Mouse (Mus musculus) left cerebral cortex, postnatal 10 days (tissue): ENCODE data around the gene Ryr3. TPM values are rescaled to one million over a fixed set of nuclear protein-coding genes. Genes with fewer than 3 reads are reported as not detected.
A peak's percentile ranks its signal among the peaks of the same experiment; 100 is the strongest.

Experiments
- DNase-seq, 2 experiments: peaks; one replicate each; pipeline ENCODE4 v3.0.0; 2021 to 2022; ENCODE audit warnings: low spot score in 2 of 2, mixed read lengths in 1 of 2; ENCODE audit errors: extremely low spot score in 1 of 2
- intact Hi-C: fragments of 180-260 bp; cut with DNase I; formaldehyde crosslinking; loops from one replicate; pipeline ENCODE4 v1.15.1; 2025
- total RNA-seq, 2 experiments: library from RNA; stranded (reverse); gene quantifications; 2 replicates each; pipeline ENCODE4 v1.2.3; 2021

Ryr3 gene
- total RNA-seq, 2 experiments from 2014 or later: 34.2 to 39.4 TPM

DNA sequence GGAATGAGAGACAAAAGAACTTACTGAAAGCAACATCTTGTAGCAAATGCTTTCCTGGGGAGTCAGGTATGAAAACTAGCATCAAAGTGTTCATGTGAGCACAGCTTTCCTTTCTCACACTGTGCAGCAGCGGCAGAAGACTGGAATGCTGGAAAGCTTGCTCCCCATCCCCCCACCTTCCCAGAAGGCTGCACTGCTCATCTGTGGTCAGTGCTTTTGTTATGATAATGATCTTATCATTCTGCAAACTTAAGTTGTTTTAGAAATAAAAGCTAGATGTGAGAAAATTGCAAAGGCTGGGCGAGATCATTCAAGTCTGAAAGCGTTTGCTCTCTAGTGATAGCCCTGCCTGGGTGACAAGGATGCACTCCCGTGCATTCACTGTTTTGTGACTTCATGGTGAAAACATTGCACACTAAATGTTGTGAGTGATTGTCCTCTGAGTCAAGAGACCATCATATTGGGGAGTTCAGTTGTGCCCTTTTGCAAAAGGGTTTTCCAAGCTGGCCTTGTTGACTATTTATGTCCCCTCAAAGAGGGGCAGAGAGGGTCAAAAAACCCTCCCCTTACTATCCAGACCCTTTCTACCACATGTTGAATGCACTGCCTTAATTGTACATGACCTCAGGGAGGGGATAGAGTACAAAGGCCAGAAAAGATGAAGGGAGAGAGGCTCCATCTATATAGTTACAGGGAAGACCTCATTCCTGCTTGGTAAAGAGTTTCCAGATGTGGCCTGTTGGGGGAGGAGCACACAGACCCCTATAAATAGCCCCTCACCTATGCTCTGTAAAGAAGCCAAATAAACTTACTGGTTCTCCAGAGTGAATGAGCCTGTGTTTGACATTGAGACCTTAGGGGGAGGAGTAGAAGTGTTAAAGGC, 385.2 kb downstream of the Ryr3 start:
- intact Hi-C loops: no loop called here
- DNase-seq: no peak

DNA sequence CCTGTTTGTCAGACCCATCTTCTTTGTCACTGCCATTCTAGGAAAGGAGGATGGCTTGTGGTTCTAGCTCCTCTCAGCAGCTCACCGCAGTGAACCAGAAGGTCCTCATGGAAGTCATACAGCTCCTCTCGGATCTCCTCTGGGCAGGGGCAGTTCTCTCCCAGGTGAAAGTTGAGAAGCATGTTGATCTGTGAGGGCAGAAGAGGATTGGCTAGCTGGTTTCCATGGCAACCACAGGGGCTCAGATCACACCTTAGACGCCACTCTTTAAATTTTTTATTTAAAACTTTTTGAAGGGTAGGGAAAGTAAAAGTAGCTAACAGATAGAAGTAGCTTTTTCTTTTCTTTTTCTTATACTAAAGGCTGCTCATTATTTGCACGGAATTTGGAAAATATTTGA, 390.3 kb downstream of the Ryr3 start:
- DNase-seq: no peak
- intact Hi-C loops: no loop called here

- no peak for DNase-seq
Measured at GRCm38 (mm10) chr2:112822721-112823120, 394.2 kb downstream of the Ryr3 start.

GRCm38 (mm10) chr2:112819059-112819458, 397.8 kb downstream of the Ryr3 start:
- intact Hi-C loops: no loop called here
- DNase-seq: no peak

More at GRCm38 (mm10) chr2:112822721-112823120, 394.2 kb downstream of the Ryr3 start:
- intact Hi-C loops: no loop called here

GRCm38 (mm10) chr2:112816976-112817375, 399.9 kb downstream of the Ryr3 start:
- intact Hi-C loops: no loop called here
- no peak for DNase-seq

GRCm38 (mm10) chr2:112815960-112816359, 400.9 kb downstream of the Ryr3 start:
- intact Hi-C loops: no loop called here
- no peak for DNase-seq

- no peak for DNase-seq
- intact Hi-C loops: no loop called here
Measured at GRCm38 (mm10) chr2:112812637-112813402, 404.1 kb downstream of the Ryr3 start.

DNA sequence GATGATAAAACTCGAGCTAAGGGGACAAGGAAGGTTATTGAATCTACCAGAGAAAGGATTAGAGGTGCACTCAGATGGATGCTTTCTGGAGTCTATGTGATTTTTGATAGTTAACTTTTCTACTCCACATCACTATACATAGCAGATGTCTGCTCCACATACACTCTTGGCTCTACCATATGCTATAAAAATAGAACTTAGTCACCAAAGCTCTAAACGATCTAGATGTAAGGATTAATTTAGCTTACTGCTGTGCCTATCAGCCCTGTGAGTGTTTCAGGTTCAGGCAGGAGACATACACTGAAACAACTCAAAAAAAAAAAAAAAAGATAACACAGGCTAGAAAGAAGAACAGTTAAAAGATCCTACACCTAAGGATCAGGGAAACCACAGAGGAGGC, 410.9 kb downstream of the Ryr3 start:
- intact Hi-C loops: loop anchor here (10.0 kb wide), 1 partner anchor 629 kb away; no protein-coding TSS in a partner anchor
- no peak for DNase-seq

DNA sequence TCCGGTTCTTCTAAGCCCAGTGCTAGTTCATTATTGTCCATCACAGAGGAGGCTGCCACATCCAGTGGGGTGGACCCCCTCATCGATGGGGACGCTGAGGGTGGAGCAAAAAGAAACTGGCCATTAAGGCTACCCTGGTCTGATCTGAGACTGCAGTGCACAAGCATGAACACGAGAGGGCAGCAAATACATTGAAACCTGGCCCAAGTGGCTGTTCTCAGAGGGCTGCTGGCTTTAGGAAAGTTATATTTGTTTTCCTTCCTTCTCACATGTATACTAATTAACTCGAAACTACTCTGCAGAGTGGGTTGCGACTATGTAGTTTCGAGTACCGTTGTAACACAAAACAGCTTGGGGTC, 416.9 kb downstream of the Ryr3 start:
- DNase-seq: peak; percentile 44 to 47
- intact Hi-C loops: loop anchor here (2.0 to 10.0 kb wide), 3 partner anchors 433 to 635 kb away; no protein-coding TSS in a partner anchor

- no peak for DNase-seq
- intact Hi-C loops: no loop called here
Measured at GRCm38 (mm10) chr2:112799351-112799994, 417.4 kb downstream of the Ryr3 start.

DNA sequence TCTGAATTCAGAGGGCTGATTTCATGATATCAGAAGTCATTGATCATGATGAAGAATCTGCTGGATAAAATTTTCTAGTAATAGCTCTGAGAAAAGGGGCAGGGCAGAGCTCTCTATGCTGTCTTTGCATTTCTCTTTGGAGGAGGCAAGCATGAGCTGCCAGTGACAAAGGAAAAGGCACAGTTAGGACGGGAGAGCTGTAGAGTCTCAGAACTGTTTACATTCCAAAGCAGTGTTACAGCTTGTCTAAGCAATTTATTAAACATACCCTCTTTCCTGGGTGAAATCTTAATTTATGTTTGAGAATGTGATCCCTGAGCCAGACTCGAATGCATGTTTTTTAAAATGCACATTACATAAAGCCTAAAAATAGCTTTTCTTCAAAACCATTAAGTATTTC, 435.3 kb downstream of the Ryr3 start:
- DNase-seq: no peak
- intact Hi-C loops: no loop called here

- DNase-seq: peak; percentile 71 to 75
- intact Hi-C loops: loop anchor here (5.0 kb wide), 1 partner anchor 528 kb away; no protein-coding TSS in a partner anchor
Measured at GRCm38 (mm10) chr2:112774762-112775161, 442.1 kb downstream of the Ryr3 start.

GRCm38 (mm10) chr2:112767665-112768064, 449.2 kb downstream of the Ryr3 start:
- intact Hi-C loops: loop anchor here (5.0 to 10.0 kb wide), 2 partner anchors 233 to 265 kb away; no protein-coding TSS in a partner anchor
- no peak for DNase-seq

DNA sequence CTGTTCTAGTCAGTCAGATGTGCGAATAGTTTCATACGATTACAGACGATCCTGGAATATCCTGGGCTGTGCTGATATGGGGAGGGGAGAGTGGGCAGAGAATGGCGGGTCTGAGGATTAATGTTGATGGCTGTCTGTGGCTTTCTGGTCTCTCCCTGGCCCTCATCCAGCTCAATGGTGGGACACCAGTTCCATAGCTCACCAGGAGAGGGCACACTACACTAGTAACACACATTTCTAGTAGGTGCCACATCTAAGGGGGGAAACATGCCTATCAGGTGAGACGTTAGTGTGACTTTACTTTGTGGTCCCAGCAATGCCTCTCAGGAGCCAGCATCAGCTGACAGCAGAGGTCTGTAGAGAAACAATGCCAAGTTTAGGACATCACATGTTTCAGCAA, 451.9 kb downstream of the Ryr3 start:
- peak in 1 of 2 experiments; percentile 37 for DNase-seq
- intact Hi-C loops: loop anchor here (5.0 to 10.0 kb wide), 2 partner anchors 230 to 263 kb away; no protein-coding TSS in a partner anchor

DNA sequence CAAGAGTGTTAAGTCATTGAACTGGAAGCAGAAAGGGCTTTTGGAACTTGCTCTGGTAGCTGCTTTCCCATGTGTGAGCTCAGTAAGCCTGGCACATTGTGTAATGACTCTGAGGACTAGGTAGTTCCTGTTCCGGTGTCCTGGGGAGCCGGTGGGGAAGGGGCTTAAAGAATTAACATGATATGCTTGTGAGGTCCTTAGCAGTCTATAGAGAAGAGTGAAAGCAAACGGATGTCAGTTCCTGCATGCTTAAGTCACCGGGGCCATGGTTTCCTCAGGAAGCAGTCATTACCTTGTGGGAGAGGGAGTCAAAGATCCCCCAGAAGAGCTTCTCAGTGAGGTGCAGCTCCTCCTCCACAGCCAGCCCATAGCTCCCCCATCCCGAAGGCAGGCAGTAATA, 452.6 kb downstream of the Ryr3 start:
- no peak for DNase-seq
- intact Hi-C loops: loop anchor here (10.0 kb wide), 1 partner anchor 229 kb away; no protein-coding TSS in a partner anchor

- intact Hi-C loops: loop anchor here (10.0 kb wide), 1 partner anchor 227 kb away; no protein-coding TSS in a partner anchor
- DNase-seq: no peak
Measured at GRCm38 (mm10) chr2:112762006-112762405, 454.9 kb downstream of the Ryr3 start.

DNA sequence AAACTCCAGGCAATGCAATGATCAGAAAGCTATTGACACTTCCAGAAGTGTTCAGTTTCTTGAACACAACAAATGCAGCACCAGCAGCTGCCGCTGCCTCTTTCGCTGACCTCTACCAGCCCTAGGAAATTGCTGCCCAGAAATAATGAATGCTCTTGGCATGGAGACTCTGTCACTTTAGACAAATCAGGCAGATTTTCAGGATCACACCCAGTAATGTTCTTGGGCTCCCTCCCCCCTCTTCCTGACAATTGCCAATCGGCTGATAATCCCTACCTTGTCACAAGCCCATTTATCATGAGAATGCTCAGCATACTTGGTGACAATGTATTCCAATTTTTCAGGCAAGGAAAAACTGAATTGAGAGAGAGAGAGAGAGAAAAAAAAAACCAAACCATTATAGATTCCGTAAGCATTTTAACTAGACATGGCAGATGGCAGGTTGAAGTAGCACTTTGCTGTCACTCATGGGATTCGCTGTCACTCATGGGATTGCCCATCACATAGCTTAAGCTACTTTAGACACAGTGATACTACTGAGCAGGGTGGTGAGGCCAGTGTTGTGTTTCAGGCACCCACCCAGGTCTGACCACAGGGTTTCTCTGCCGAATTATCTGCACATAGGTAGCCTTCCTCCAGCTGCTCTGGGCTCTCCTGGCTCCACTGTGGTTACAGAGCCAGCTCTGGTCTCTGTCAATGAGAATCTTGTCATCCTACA, 455.5 kb downstream of the Ryr3 start:
- no peak for DNase-seq
- intact Hi-C loops: loop anchor here (10.0 kb wide), 1 partner anchor 227 kb away; no protein-coding TSS in a partner anchor

- no peak for DNase-seq
- intact Hi-C loops: loop anchor here (10.0 kb wide), 1 partner anchor 226 kb away; no protein-coding TSS in a partner anchor
Measured at GRCm38 (mm10) chr2:112760692-112761091, 456.2 kb downstream of the Ryr3 start.
